Mouse (Mus musculus): ENCODE measurements around the gene Cacng1. TPM values are rescaled to one million over a fixed set of nuclear protein-coding genes. Genes with fewer than 3 reads are reported as not detected.

Cacng1 gene
- total and polyA plus RNA-seq, 3 experiments = not detected

GRCm38 (mm10) chr11:107662666-107663065 lies 53.7 kb downstream of the Cacng1 start:
- in situ Hi-C loops (cut with MboI; ENCODE audit: low pct_ligation_motif_present, low pct_unique_long_range_greater_than_20kb, low sequenced_read_pairs) (no loop called here), dilution Hi-C loops (cut with MboI; ENCODE audit: extremely low pct_ligation_motif_present, extremely low pct_unique_long_range_greater_than_20kb, low sequenced_read_pairs) (no loop called here)
- H3K36me3 ChIP-seq (replicated peaks in 1 of 2; ENCODE audit: control insufficient read depth in 1 of 2, insufficient read depth in 1 of 2, low read length in 1 of 2) = peaks cover 71 to 95% of the 10 kb centered on the region in 2 experiments
- no peaks in the 10 kb centered on the region for H3K79me2 ChIP-seq (replicated peaks; ENCODE audit: control insufficient read depth, extremely low read depth, insufficient read depth, poor library complexity, severe bottlenecking)
- no peak for DNase-seq (ENCODE audit: extremely low read depth)
- H3K27ac ChIP-seq (ENCODE audit: insufficient read depth, low read depth) = no peak overlapping the region
- H3K27me3 ChIP-seq (replicated peaks) = no peaks in the 10 kb centered on the region
- no peak overlapping the region for H3K9ac ChIP-seq (ENCODE audit: insufficient read depth, low read depth)
- no peak overlapping the region for H3K4me3 ChIP-seq (replicated peaks in 1 of 3; ENCODE audit: low read depth in 2 of 3, low read length in 2 of 3, poor library complexity in 1 of 3)
- TF ChIP-seq JUND (conservative IDR thresholded peaks at IDR 0.05; ENCODE audit: low read depth, low read length) (no peak), UBTF (IDR thresholded peaks at IDR 0.05; ENCODE audit: low read depth, low read length) (no peak), EP300 (IDR thresholded peaks at IDR 0.05; ENCODE audit: low read length) (no peak), SIN3A (IDR thresholded peaks at IDR 0.05; ENCODE audit: low read length) (no peak), RCOR1 (conservative IDR thresholded peaks at IDR 0.05; ENCODE audit: low read depth, low read length) (no peak), MYC (IDR thresholded peaks at IDR 0.05; ENCODE audit: low read depth, low read length) (no peak)
- no peaks in the 10 kb centered on the region for H3K9me3 ChIP-seq (replicated peaks; ENCODE audit: low read length)
- no peak overlapping the region for H3K4me2 ChIP-seq (ENCODE audit: insufficient read depth, low read depth, poor library complexity, severe bottlenecking)
- no peaks in the 10 kb centered on the region for H3K4me1 ChIP-seq (ENCODE audit: control insufficient read depth in 1 of 2, insufficient read depth in 2 of 2)

GRCm38 (mm10) chr11:107660452-107660851 lies 55.9 kb downstream of the Cacng1 start:
- Histone ChIP-seq H3K4me3 (replicated peaks in 1 of 3; ENCODE audit: low read depth in 2 of 3, low read length in 2 of 3, poor library complexity in 1 of 3) (no peak overlapping the region), H3K27ac (ENCODE audit: insufficient read depth, low read depth) (no peak overlapping the region), H3K79me2 (replicated peaks; ENCODE audit: control insufficient read depth, extremely low read depth, insufficient read depth, poor library complexity, severe bottlenecking) (no peaks in the 10 kb centered on the region), H3K9me3 (replicated peaks; ENCODE audit: low read length) (no peaks in the 10 kb centered on the region), H3K4me1 (ENCODE audit: control insufficient read depth in 1 of 2, insufficient read depth in 2 of 2) (no peaks in the 10 kb centered on the region), H3K4me2 (ENCODE audit: insufficient read depth, low read depth, poor library complexity, severe bottlenecking) (no peak overlapping the region), H3K9ac (ENCODE audit: insufficient read depth, low read depth) (no peak overlapping the region), H3K27me3 (replicated peaks) (no peaks in the 10 kb centered on the region), H3K36me3 (replicated peaks in 1 of 2; ENCODE audit: control insufficient read depth in 1 of 2, insufficient read depth in 1 of 2, low read length in 1 of 2) (peaks cover 68 to 96% of the 10 kb centered on the region in 2 experiments)
- dilution Hi-C loops (cut with MboI; ENCODE audit: extremely low pct_ligation_motif_present, extremely low pct_unique_long_range_greater_than_20kb, low sequenced_read_pairs) = no loop called here
- TF ChIP-seq MEF2A (IDR thresholded peaks at IDR 0.05; ENCODE audit: borderline replicate concordance, low read depth, low read length) (no peak), SIN3A (IDR thresholded peaks at IDR 0.05; ENCODE audit: low read length) (no peak)
- DNase-seq (ENCODE audit: extremely low read depth) = no peak
- in situ Hi-C loops (cut with MboI; ENCODE audit: low pct_ligation_motif_present, low pct_unique_long_range_greater_than_20kb, low sequenced_read_pairs) = no loop called here

DNA sequence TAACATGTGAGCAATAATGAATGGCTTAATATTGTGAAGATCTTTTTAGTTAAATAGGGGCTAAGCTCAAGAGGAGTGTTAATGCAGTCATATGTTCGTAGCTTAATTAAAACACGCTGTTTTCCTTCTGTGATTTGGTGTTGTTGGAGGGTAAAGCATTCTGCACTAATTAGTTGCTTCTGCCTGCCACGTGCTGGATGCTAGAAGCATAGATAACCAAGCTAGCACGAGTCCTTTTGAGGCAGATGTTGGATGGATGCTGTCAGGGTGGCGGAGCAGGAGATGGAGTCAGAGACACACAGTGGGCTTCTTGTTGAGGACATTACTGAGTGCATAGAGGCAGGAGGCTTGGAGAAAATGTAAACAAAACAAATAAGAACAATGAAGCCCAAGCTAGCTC lies 59.2 kb downstream of the Cacng1 start:
- dilution Hi-C loops (cut with MboI; ENCODE audit: extremely low pct_ligation_motif_present, extremely low pct_unique_long_range_greater_than_20kb, low sequenced_read_pairs) = no loop called here
- no peaks in the 10 kb centered on the region for H3K79me2 ChIP-seq (replicated peaks; ENCODE audit: control insufficient read depth, extremely low read depth, insufficient read depth, poor library complexity, severe bottlenecking)

More for the DNA sequence above, 59.2 kb downstream of the Cacng1 start:
- Histone ChIP-seq H3K9me3 (replicated peaks; ENCODE audit: low read length) (no peaks in the 10 kb centered on the region), H3K27me3 (replicated peaks) (no peaks in the 10 kb centered on the region), H3K9ac (ENCODE audit: insufficient read depth, low read depth) (no peak overlapping the region), H3K27ac (ENCODE audit: insufficient read depth, low read depth) (no peak overlapping the region), H3K4me3 (replicated peaks in 1 of 3; ENCODE audit: low read depth in 2 of 3, low read length in 2 of 3, poor library complexity in 1 of 3) (no peak overlapping the region), H3K4me1 (ENCODE audit: control insufficient read depth in 1 of 2, insufficient read depth in 2 of 2) (no peaks in the 10 kb centered on the region), H3K4me2 (ENCODE audit: insufficient read depth, low read depth, poor library complexity, severe bottlenecking) (no peak overlapping the region), H3K36me3 (replicated peaks in 1 of 2; ENCODE audit: control insufficient read depth in 1 of 2, insufficient read depth in 1 of 2, low read length in 1 of 2) (peaks cover 51 to 93% of the 10 kb centered on the region in 2 experiments)
- no peak for TF ChIP-seq ZKSCAN1 (IDR thresholded peaks at IDR 0.05; ENCODE audit: borderline replicate concordance, low read depth, low read length)
- no peak for TF ChIP-seq USF1 (IDR thresholded peaks at IDR 0.05; ENCODE audit: low read depth, low read length)
- TF ChIP-seq SIN3A (IDR thresholded peaks at IDR 0.05; ENCODE audit: low read length) = no peak
- DNase-seq (ENCODE audit: extremely low read depth) = no peak
- in situ Hi-C loops (cut with MboI; ENCODE audit: low pct_ligation_motif_present, low pct_unique_long_range_greater_than_20kb, low sequenced_read_pairs) = no loop called here

Data from CH12.LX (cell line).